Mouse (Mus musculus) limb, embryonic 12.5 days (tissue): ENCODE measurements at regions not wholly inside any gene's neighbourhood (a gene's known extent, or its start where the extent isn't known, plus 50 kb on each side); places are given as distances from the start of the nearest gene placed in this dataset.

Source experiments
- ATAC-seq: fragments of 200-750 bp; cut with Nextera tagmentation; 2 replicates; pipeline ENCODE4 v1.8.0; 2017; ENCODE audit warnings: low read depth, moderate TSS enrichment; ENCODE audit not compliant: insufficient number of reproducible peaks, insufficient read depth, low FRiP score, low TSS enrichment
- H3K27ac ChIP-seq: fragments of 300-500 bp; sonication (generic); 2 replicates; pipeline ENCODE4 v1.5.1; 2016; ENCODE audit warnings: mild to moderate bottlenecking, moderate library complexity
- H3K27me3 ChIP-seq: fragments of 300-500 bp; sonication (generic); 2 replicates; pipeline ENCODE4 v1.6.1; 2016; ENCODE audit warnings: mild to moderate bottlenecking, moderate library complexity
- H3K36me3 ChIP-seq: fragments of 300-500 bp; sonication (generic); 2 replicates; pipeline ENCODE4 v1.6.1; 2016; ENCODE audit warnings: mild to moderate bottlenecking, moderate library complexity
- H3K4me1 ChIP-seq: fragments of 300-500 bp; sonication (generic); replicated peaks from 2 replicates; pipeline ENCODE4 v1.6.1; 2016
- H3K4me2 ChIP-seq: fragments of 300-500 bp; sonication (generic); 2 replicates; pipeline ENCODE4 v1.6.1; 2016; ENCODE audit warnings: mild to moderate bottlenecking, moderate library complexity
- H3K4me3 ChIP-seq: fragments of 300-500 bp; sonication (generic); replicated peaks from 2 replicates; pipeline ENCODE4 v1.5.1; 2016; ENCODE audit warnings: mild to moderate bottlenecking
- H3K9ac ChIP-seq: fragments of 300-500 bp; sonication (generic); replicated peaks from 2 replicates; pipeline ENCODE4 v1.6.1; 2016; ENCODE audit warnings: mild to moderate bottlenecking, moderate library complexity
- H3K9me3 ChIP-seq: fragments of 300-500 bp; sonication (generic); 2 replicates; pipeline ENCODE4 v1.6.1; 2016; ENCODE audit warnings: mild to moderate bottlenecking, moderate library complexity
- WGBS: fragments of 180-500 bp; shearing (Covaris S2); methylation state at CpG from one replicate; pipeline ENCODE4 v1.1.7; 2016; 5-methylcytosine and 5-hydroxymethylcytosine counted together

DNA sequence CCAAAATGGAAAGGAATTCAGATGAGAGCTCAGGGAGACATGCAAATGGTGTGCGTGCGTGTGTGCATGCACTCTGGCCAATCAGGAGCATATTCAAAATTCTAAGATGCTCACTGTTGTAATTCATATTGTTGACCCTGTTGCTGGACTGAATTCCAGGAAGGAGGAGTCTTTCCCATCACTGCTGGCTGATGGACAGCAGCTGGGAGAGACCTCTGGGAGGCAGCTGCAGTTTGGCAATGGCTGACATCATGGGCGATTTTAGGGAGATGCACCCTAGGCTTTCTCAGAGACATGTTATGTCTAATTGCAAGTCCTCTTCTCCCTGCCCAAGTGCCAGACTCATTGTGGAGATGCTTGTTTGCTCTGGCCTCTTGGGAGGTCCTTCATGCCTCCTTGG, 220.6 kb upstream of the Myocd start:
- Histone ChIP-seq H3K4me3 (no peak overlapping the region), H3K36me3 (no peaks in the 10 kb centered on the region), H3K27ac (no peak overlapping the region), H3K27me3 (no peaks in the 10 kb centered on the region), H3K4me1 (peaks cover 8% of the 10 kb centered on the region), H3K4me2 (no peak overlapping the region), H3K9me3 (no peaks in the 10 kb centered on the region), H3K9ac (no peak overlapping the region)
- 92% methylated on average over 3 of the region's 3 CpGs for WGBS
- ATAC-seq: no peak

- H3K27ac ChIP-seq: 0 out of 2 replicates have a peak overlapping the region, but pooled peaks have one; percentile 51
- H3K9me3 ChIP-seq: no peaks in the 10 kb centered on the region
- peaks cover 11% of the 10 kb centered on the region for H3K4me1 ChIP-seq
- H3K36me3 ChIP-seq: no peaks in the 10 kb centered on the region
- 62% methylated on average over 18 of the region's 18 CpGs for WGBS
- H3K9ac ChIP-seq: no peak overlapping the region
- H3K4me3 ChIP-seq: no peak overlapping the region
- ATAC-seq: no peak
- H3K27me3 ChIP-seq: no peaks in the 10 kb centered on the region; the same call in 1 of the 2 replicates
- H3K4me2 ChIP-seq: peak overlapping the region; percentile 28; the same call in 1 of the 2 replicates
Measured at GRCm38 (mm10) chr11:65475821-65476540, 206.2 kb upstream of the Myocd start.

DNA sequence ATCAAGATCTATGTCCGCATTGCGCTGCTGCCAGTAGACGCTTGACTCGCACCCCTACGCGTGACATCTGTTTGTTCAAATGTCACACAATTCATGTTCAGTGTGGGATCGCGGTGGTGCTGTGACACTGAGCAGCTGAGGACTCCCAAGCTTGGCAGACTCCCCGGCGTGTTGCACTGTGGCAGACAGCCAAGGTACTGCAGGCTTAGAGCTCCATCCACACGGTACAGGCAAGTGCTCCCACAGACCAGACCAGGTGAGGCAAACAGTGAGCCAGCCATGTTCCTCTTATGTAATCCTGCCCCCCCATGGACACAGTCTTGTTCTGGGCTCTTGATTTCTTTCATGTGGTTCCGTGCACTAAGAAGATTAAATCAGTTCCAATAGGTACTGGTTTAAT, 205.5 kb upstream of the Myocd start:
- Histone ChIP-seq H3K27me3 (no peaks in the 10 kb centered on the region; the same call in 1 of the 2 replicates), H3K4me3 (no peak overlapping the region), H3K4me2 (no peak overlapping the region), H3K4me1 (peaks cover 11% of the 10 kb centered on the region), H3K9ac (no peak overlapping the region), H3K36me3 (no peaks in the 10 kb centered on the region), H3K27ac (no peak overlapping the region), H3K9me3 (no peaks in the 10 kb centered on the region)
- 82% methylated on average over 12 of the region's 12 CpGs for WGBS
- ATAC-seq: peak; percentile 42; the same call in 1 of the 2 replicates

DNA sequence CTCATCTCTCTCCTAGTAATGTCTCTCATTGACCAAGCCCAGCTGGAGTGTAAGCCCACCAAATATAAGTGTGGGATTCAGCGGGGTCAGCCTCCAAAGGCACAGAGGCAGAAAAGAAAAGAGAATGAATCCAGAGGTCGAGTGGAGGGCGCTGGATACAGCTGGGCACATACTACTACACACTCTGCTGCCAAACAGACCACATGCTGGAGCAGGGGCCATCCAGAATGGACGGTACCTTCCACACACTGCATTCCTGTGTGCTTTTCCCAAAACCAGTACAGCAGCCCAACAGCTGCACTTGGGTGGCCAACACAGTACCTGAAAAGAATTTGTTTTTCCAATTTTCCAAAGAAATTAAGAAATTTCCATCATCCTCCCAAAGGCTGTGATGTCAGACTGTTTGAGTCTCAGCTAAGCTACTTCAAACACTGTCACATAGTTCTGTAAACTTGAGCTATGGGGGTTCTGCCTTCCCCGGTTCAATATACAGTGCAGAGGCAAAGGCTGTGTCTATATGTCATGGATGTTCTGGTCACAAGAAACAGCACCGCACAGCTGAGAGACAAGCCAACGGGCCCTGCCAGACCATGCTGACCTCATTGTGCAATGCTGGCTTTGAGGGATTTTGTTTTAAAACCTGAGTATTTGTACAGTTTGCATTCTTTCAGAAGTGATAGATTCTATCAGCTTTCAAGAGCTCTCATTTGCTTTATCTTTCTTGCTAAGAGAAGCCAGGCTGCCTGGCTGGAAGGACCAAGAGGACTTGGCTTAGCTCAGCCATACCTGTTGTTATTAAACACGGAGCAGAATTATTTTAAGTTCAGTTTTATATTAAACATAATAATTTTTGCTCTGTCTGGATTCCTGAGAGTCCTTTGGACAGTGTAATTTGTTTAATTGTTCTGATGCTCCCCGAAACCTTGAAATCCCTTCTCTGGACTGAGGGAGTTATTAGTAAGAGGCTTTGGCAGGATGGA, 200.3 kb upstream of the Myocd start:
- no peak overlapping the region for H3K9ac ChIP-seq

DNA sequence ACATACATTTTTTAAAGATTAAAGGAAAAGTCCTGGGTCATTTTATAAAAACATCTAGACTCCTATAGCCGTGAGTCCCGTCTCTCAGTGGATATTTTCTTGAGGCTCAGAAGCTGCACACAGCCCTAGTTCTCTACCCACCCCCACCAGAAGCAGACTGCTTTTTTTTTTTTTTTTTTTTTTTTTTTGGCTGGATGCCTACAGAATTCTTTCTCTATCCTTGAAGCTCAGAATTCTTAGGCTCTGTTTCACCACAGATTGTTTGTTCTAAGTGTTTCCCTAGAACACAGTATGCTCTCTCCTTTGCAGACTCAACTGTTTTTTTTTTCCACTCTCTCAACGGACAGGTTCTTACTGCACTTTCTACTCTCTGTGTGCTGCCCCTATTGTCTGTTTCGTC, 191.3 kb upstream of the Myocd start:
- H3K36me3 ChIP-seq: no peaks in the 10 kb centered on the region
- WGBS: 82% methylated on average over 4 of the region's 4 CpGs
- H3K4me3 ChIP-seq: no peak overlapping the region

More for the DNA sequence above, 200.3 kb upstream of the Myocd start:
- H3K4me3 ChIP-seq: no peak overlapping the region
- H3K36me3 ChIP-seq: no peaks in the 10 kb centered on the region
- 87% methylated on average over 9 of the region's 9 CpGs for WGBS
- H3K9me3 ChIP-seq: no peaks in the 10 kb centered on the region
- no peaks in the 10 kb centered on the region for H3K27me3 ChIP-seq
- H3K4me1 ChIP-seq: peaks cover 1% of the 10 kb centered on the region
- no peak overlapping the region for H3K4me2 ChIP-seq
- ATAC-seq: no peak
- no peak overlapping the region for H3K27ac ChIP-seq

GRCm38 (mm10) chr11:65448436-65448835, 178.6 kb upstream of the Myocd start:
- no peak overlapping the region for H3K27ac ChIP-seq
- H3K4me3 ChIP-seq: no peak overlapping the region
- no peak overlapping the region for H3K4me2 ChIP-seq
- 84% methylated on average over 3 of the region's 3 CpGs for WGBS
- H3K36me3 ChIP-seq: no peaks in the 10 kb centered on the region
- no peaks in the 10 kb centered on the region for H3K4me1 ChIP-seq
- no peaks in the 10 kb centered on the region for H3K27me3 ChIP-seq
- ATAC-seq: no peak
- no peak overlapping the region for H3K9ac ChIP-seq
- no peaks in the 10 kb centered on the region for H3K9me3 ChIP-seq

More for the DNA sequence above, 191.3 kb upstream of the Myocd start:
- H3K27me3 ChIP-seq: no peaks in the 10 kb centered on the region
- ATAC-seq: no peak
- H3K27ac ChIP-seq: no peak overlapping the region
- H3K4me2 ChIP-seq: no peak overlapping the region
- no peaks in the 10 kb centered on the region for H3K9me3 ChIP-seq
- H3K9ac ChIP-seq: no peak overlapping the region
- no peaks in the 10 kb centered on the region for H3K4me1 ChIP-seq

DNA sequence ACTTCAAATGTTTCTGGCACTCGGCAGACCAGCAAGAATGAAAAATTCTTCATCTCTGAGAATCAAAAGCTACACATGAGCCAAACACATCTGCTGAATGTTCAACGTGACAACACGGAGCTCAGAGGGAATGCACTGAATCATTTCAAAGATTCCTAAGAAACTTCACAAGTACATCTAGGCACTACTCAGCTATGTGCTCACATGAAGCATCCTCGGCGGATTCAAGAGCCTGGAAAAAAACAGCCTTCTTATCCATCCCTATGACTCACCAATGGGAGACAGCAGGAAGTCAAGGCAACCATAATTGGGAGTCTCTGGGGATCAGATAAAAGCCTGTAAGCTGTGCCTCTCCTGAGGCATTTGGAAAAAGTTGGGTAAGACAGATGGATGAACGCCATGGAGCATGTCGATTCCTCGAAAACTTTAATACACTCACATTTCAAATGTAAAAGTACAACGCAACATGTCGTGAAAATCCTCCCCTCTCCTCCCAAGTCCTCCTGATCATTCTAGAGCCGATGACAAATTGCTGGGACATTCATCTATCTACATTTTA, 173.8 kb upstream of the Myocd start:
- H3K36me3 ChIP-seq: no peaks in the 10 kb centered on the region
- H3K27ac ChIP-seq: no peak overlapping the region
- H3K4me3 ChIP-seq: no peak overlapping the region
- H3K4me1 ChIP-seq: peaks cover 6% of the 10 kb centered on the region; the same call in 1 of the 2 replicates
- no peak for ATAC-seq
- no peak overlapping the region for H3K9ac ChIP-seq
- no peak overlapping the region for H3K4me2 ChIP-seq
- WGBS: 91% methylated on average over 11 of the region's 11 CpGs
- no peaks in the 10 kb centered on the region for H3K9me3 ChIP-seq
- no peaks in the 10 kb centered on the region for H3K27me3 ChIP-seq

- Histone ChIP-seq H3K4me1 (peaks cover 23% of the 10 kb centered on the region), H3K27me3 (no peaks in the 10 kb centered on the region), H3K9ac (no peak overlapping the region), H3K36me3 (no peaks in the 10 kb centered on the region), H3K4me3 (no peak overlapping the region), H3K4me2 (no peak overlapping the region), H3K9me3 (no peaks in the 10 kb centered on the region), H3K27ac (no peak overlapping the region)
- no peak for ATAC-seq
- 59% methylated on average over 4 of the region's 4 CpGs for WGBS
Measured at GRCm38 (mm10) chr11:65435699-65436161, 165.9 kb upstream of the Myocd start.

GRCm38 (mm10) chr11:65421889-65422288, 152.1 kb upstream of the Myocd start:
- no peak overlapping the region for H3K27ac ChIP-seq
- no peaks in the 10 kb centered on the region for H3K4me1 ChIP-seq
- H3K9me3 ChIP-seq: no peaks in the 10 kb centered on the region
- H3K27me3 ChIP-seq: no peaks in the 10 kb centered on the region
- WGBS: 25% methylated on average over 1 of the region's 1 CpGs
- H3K9ac ChIP-seq: no peak overlapping the region
- ATAC-seq: no peak
- no peak overlapping the region for H3K4me2 ChIP-seq
- no peak overlapping the region for H3K4me3 ChIP-seq
- H3K36me3 ChIP-seq: no peaks in the 10 kb centered on the region

- Histone ChIP-seq H3K36me3 (no peaks in the 10 kb centered on the region), H3K9ac (no peak overlapping the region), H3K9me3 (no peaks in the 10 kb centered on the region), H3K4me1 (no peaks in the 10 kb centered on the region), H3K4me2 (no peak overlapping the region), H3K27me3 (no peaks in the 10 kb centered on the region; the same call in 1 of the 2 replicates), H3K4me3 (no peak overlapping the region), H3K27ac (no peak overlapping the region)
- ATAC-seq: no peak
- 79% methylated on average over 1 of the region's 1 CpGs for WGBS
Measured at GRCm38 (mm10) chr11:65408621-65409020, 138.8 kb upstream of the Myocd start.
